Mouse (Mus musculus) heart, embryonic 13.5 days (tissue): ENCODE measurements around the gene Qpctl. TPM values are rescaled to one million over a fixed set of nuclear protein-coding genes. Genes with fewer than 3 reads are reported as not detected.

Experiments
- microRNA counts: library from miRNA; unstranded; fragments of <30 nt; microRNA quantifications from one replicate; lab custom pipeline; 2016
- microRNA-seq: library from miRNA; unstranded; fragments of <30 nt; microRNA quantifications from one replicate; pipeline ENCODE4, GENCODE M21; 2016
- polyA plus RNA-seq: library from polyadenylated mRNA; unstranded; fragments of >200 nt; fragmentation: Nextera tagmentation; extraction: Ambion mirVana; gene quantifications from 2 replicates; pipeline ENCODE4 v1.2.1, GENCODE M21; 2015

Gene Qpctl
- polyA plus RNA-seq, 1 experiment from 2014 or later, result 9.7 TPM

MicroRNAs within 50 kb of the gene (microRNA counts, 519-probe panel; counts per million panel counts)
- microRNA mmu-miR-330 (lab: Ali Mortazavi, UCI), result 209 counts per million, percentile 61 among the panel's probes with 10 or more counts

Small RNAs within 50 kb of the gene (microRNA-seq; reads per million reads assigned to microRNA genes)
- 330 reads per million, percentile 68 among the genes with 10 or more reads in this experiment for gene Mir330

Other genes with a start within 250 kb of the Qpctl start
- 18.2 and 23.0 TPM in 2 replicates for gene Ccdc61, start 238.9 kb downstream of the Qpctl start, polyA plus RNA-seq
- gene Nova2, start 223.4 kb downstream of the Qpctl start, polyA plus RNA-seq, result 0.52 and 0.60 TPM in 2 replicates
- not detected in 2 replicates for gene Nanos2, start 161.9 kb downstream of the Qpctl start, polyA plus RNA-seq
- gene Mypop, start 158.0 kb downstream of the Qpctl start, polyA plus RNA-seq, result 1.8 and 1.9 TPM in 2 replicates
- gene Irf2bp1, start 145.2 kb downstream of the Qpctl start, polyA plus RNA-seq, result 12.4 and 12.7 TPM in 2 replicates
- 0.25 and 1.2 TPM in 2 replicates for gene Foxa3, start 125.8 kb downstream of the Qpctl start, polyA plus RNA-seq
- gene Sympk, start 124.9 kb downstream of the Qpctl start, polyA plus RNA-seq, result 24.8 TPM in 2 replicates
- gene Rsph6a, start 94.6 kb downstream of the Qpctl start, polyA plus RNA-seq, result not detected in 2 replicates
- gene Dmwd, start 73.1 kb downstream of the Qpctl start, polyA plus RNA-seq, result 11.3 and 13.9 TPM in 2 replicates
- gene Dmpk, start 65.4 kb downstream of the Qpctl start, polyA plus RNA-seq, result 19.3 and 20.0 TPM in 2 replicates
- 5.9 and 6.0 TPM in 2 replicates for gene Six5, start 54.7 kb downstream of the Qpctl start, polyA plus RNA-seq
- 1.2 and 2.1 TPM in 2 replicates for gene Gm4969, start 30.9 kb downstream of the Qpctl start, polyA plus RNA-seq
- gene Fbxo46, start 29.4 kb downstream of the Qpctl start, polyA plus RNA-seq, result 8.0 and 8.6 TPM in 2 replicates
- gene Snrpd2, start 431 bp upstream of the Qpctl start, polyA plus RNA-seq, result 107 and 113 TPM in 2 replicates
- gene Gipr, start 16.8 kb upstream of the Qpctl start, polyA plus RNA-seq, result 9.9 and 14.6 TPM in 2 replicates
- 15.8 and 20.6 TPM in 2 replicates for gene Eml2, start 27.1 kb upstream of the Qpctl start, polyA plus RNA-seq
- 1.7 and 1.8 TPM in 2 replicates for gene Gpr4, start 63.2 kb upstream of the Qpctl start, polyA plus RNA-seq
- gene Opa3, start 79.0 kb upstream of the Qpctl start, polyA plus RNA-seq, result 35.2 and 38.4 TPM in 2 replicates
- 81.2 and 81.7 TPM in 2 replicates for gene Vasp, start 122.5 kb upstream of the Qpctl start, polyA plus RNA-seq
- not detected in 2 replicates for gene Ppm1n, start 130.8 kb upstream of the Qpctl start, polyA plus RNA-seq
- 26.1 and 29.3 TPM in 2 replicates for gene Rtn2, start 133.3 kb upstream of the Qpctl start, polyA plus RNA-seq
- 0.14 and 0.16 TPM in 2 replicates for gene Fosb, start 160.8 kb upstream of the Qpctl start, polyA plus RNA-seq
- gene Ercc1, start 195.5 kb upstream of the Qpctl start, polyA plus RNA-seq, result 62.6 and 62.7 TPM in 2 replicates
- 17.4 and 19.8 TPM in 2 replicates for gene Cd3eap, start 210.2 kb upstream of the Qpctl start, polyA plus RNA-seq
- gene Ppp1r13l, start 210.5 kb upstream of the Qpctl start, polyA plus RNA-seq, result 12.8 and 13.0 TPM in 2 replicates
- gene Ercc2, start 232.7 kb upstream of the Qpctl start, polyA plus RNA-seq, result 11.8 and 12.2 TPM in 2 replicates